Comparison of ENCODE assay signal across 11 mouse cellular contexts in the genomic region with DNA sequence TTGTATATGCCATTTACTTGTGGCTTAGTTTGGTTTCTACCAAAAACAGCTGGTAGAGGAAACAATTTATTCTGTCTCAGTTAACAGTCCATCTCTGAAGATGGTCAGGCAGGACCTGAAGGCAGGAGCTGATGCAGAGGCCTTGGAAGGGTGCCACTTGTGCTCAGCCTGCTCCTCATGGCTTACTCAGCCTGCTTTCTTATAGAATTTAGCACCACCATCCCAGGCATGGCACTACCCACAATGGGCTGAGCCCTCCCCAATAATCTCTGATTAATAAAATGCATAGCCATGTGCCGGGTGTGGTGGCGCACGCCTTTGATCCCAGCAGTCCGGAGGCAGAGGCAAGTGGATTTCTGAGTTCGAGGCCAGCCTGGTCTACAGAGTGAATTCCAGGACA. TPM values are rescaled to one million over a fixed set of nuclear protein-coding genes. Genes with fewer than 3 reads are reported as not detected.
DNase-seq lines count a peak whose midpoint lies in the region; ATAC-seq lines count a peak whose summit lies in the region.
"Had no signal": no experiment of that assay in that cellular context is flagged by ENCODE, and none has a peak within 500 bp of the region (broad histone marks: within the 10 kb centered on the region; RNA-seq: fewer than 3 reads in every experiment).

No protein-coding gene starts in this region.

- H3K9ac ChIP-seq in embryonic facial prominence, embryonic 12.5 days = no peak overlapping the region

- peaks cover 40% of the 10 kb centered on the region for H3K4me1 ChIP-seq in embryonic facial prominence, embryonic 12.5 days

- no peak for ATAC-seq in embryonic facial prominence, embryonic 12.5 days (ENCODE audit: insufficient number of reproducible peaks, insufficient read depth, low FRiP score, low TSS enrichment)
- ATAC-seq in megakaryocyte, adult 5-6 weeks (ENCODE audit: poor library complexity, severe bottlenecking) = no peak
- ATAC-seq: inflammation-experienced regulatory T-cells, adult 6 months had no signal

- peak; percentile 86 for DNase-seq in heart, adult 11 months
- DNase-seq in heart, postnatal 36 days = no peak
- DNase-seq in layer of hippocampus, postnatal 10 days (ENCODE audit: low spot score in 2 of 2) = peak; percentile 11 to 16
- DNase-seq in layer of hippocampus, postnatal 14 days (ENCODE audit: low spot score in 2 of 2) = no peak
- DNase-seq in cerebellum, adult 8-10 months = peak; percentile 35
- no peak for DNase-seq in c-Kit-positive CD71-positive TER-119-positive erythroid progenitor cells, embryonic 14.5 days (ENCODE audit: low spot score)
- DNase-seq: kidney, postnatal 10 days; lung, adult 2 months had no signal

- peaks cover 11% of the 10 kb centered on the region for H3K36me3 ChIP-seq in embryonic facial prominence, embryonic 12.5 days

- intact Hi-C loops in heart, postnatal 36 days (cut with DNase I) = no loop called here

- H3K4me2 ChIP-seq in embryonic facial prominence, embryonic 12.5 days (replicated peaks) = peak overlapping the region; percentile 79; the same call in 1 of the 2 replicates

- H3K9me3 ChIP-seq in embryonic facial prominence, embryonic 12.5 days = no peaks in the 10 kb centered on the region

- no peaks in the 10 kb centered on the region for H3K27me3 ChIP-seq in embryonic facial prominence, embryonic 12.5 days

- H3K4me3 ChIP-seq in embryonic facial prominence, embryonic 12.5 days = no peak overlapping the region

- H3K27ac ChIP-seq in embryonic facial prominence, embryonic 12.5 days = no peak overlapping the region

- WGBS in embryonic facial prominence, embryonic 12.5 days = 92% methylated on average over 5 of the region's 5 CpGs

RNA-seq across cellular contexts. Expression of gene Mrpl34, which starts 1.4 kb away (rescaled TPM):
- total RNA-seq in heart, postnatal 36 days (2021) = 100 to 1,000 TPM; 117 to 129 TPM
- total RNA-seq in layer of hippocampus, postnatal 10 days (2021) = 10 to 100 TPM; 59.5 to 69.2 TPM
- 10 to 100 TPM; 52.6 to 62.7 TPM for total RNA-seq in layer of hippocampus, postnatal 14 days (2021)
- polyA plus RNA-seq in embryonic facial prominence, embryonic 12.5 days (2016; fragmentation: Nextera tagmentation; extraction: Ambion mirVana) = 169 TPM in 2 replicates
- total RNA-seq in megakaryocyte, adult 5-6 weeks (2015) = 31.6 and 40.1 TPM in 2 replicates
- 33.5 and 36.1 TPM in 2 replicates for total RNA-seq in megakaryocyte, adult 5-6 weeks (2017)

RNA-seq across cellular contexts. Expression of gene Abhd8, which starts 2.7 kb away (rescaled TPM):
- 10 to 100 TPM; 26.2 to 29.9 TPM for total RNA-seq in heart, postnatal 36 days (2021)
- 100 to 1,000 TPM; 145 to 159 TPM for total RNA-seq in layer of hippocampus, postnatal 10 days (2021)
- total RNA-seq in layer of hippocampus, postnatal 14 days (2021) = 100 to 1,000 TPM; 179 to 181 TPM
- 89.4 and 92.7 TPM in 2 replicates for polyA plus RNA-seq in embryonic facial prominence, embryonic 12.5 days (2016; fragmentation: Nextera tagmentation; extraction: Ambion mirVana)
- 2.4 and 3.1 TPM in 2 replicates for total RNA-seq in megakaryocyte, adult 5-6 weeks (2015)
- total RNA-seq in megakaryocyte, adult 5-6 weeks (2017) = 5.8 and 7.4 TPM in 2 replicates

RNA-seq across cellular contexts. Expression of gene Dda1, which starts 2.8 kb away (rescaled TPM):
- 10 to 100 TPM; 32.1 to 32.3 TPM for total RNA-seq in heart, postnatal 36 days (2021)
- total RNA-seq in layer of hippocampus, postnatal 10 days (2021) = 100 to 1,000 TPM; 128 to 130 TPM
- 100 to 1,000 TPM; 104 to 110 TPM for total RNA-seq in layer of hippocampus, postnatal 14 days (2021)
- 108 and 117 TPM in 2 replicates for polyA plus RNA-seq in embryonic facial prominence, embryonic 12.5 days (2016; fragmentation: Nextera tagmentation; extraction: Ambion mirVana)
- 39.1 and 44.0 TPM in 2 replicates for total RNA-seq in megakaryocyte, adult 5-6 weeks (2015)
- total RNA-seq in megakaryocyte, adult 5-6 weeks (2017) = 14.2 and 26.3 TPM in 2 replicates

RNA-seq across cellular contexts. Expression of gene Ano8, which starts 19.6 kb away (rescaled TPM):
- total RNA-seq in heart, postnatal 36 days (2021) = 10 to 100 TPM; 18.1 to 18.6 TPM
- 10 to 100 TPM; 64.3 to 71.5 TPM for total RNA-seq in layer of hippocampus, postnatal 10 days (2021)
- total RNA-seq in layer of hippocampus, postnatal 14 days (2021) = 10 to 100 TPM; 60.1 to 62.4 TPM
- 9.6 and 10.7 TPM in 2 replicates for polyA plus RNA-seq in embryonic facial prominence, embryonic 12.5 days (2016; fragmentation: Nextera tagmentation; extraction: Ambion mirVana)
- 0.47 and 1.5 TPM in 2 replicates for total RNA-seq in megakaryocyte, adult 5-6 weeks (2015)
- total RNA-seq in megakaryocyte, adult 5-6 weeks (2017) = 3.0 and 4.2 TPM in 2 replicates

RNA-seq across cellular contexts. Expression of gene Gtpbp3, which starts 21.7 kb away (rescaled TPM):
- 10 to 100 TPM; 15.8 to 20.2 TPM for total RNA-seq in heart, postnatal 36 days (2021)
- total RNA-seq in layer of hippocampus, postnatal 10 days (2021) = 10 to 100 TPM; 26.4 to 29.4 TPM
- 10 to 100 TPM; 30.6 to 33.3 TPM for total RNA-seq in layer of hippocampus, postnatal 14 days (2021)
- 23.0 and 25.0 TPM in 2 replicates for polyA plus RNA-seq in embryonic facial prominence, embryonic 12.5 days (2016; fragmentation: Nextera tagmentation; extraction: Ambion mirVana)
- total RNA-seq in megakaryocyte, adult 5-6 weeks (2015) = 3.4 and 3.7 TPM in 2 replicates
- total RNA-seq in megakaryocyte, adult 5-6 weeks (2017) = 12.1 and 14.2 TPM in 2 replicates

Comparison
In these comparisons a context has a peak if more than half of its experiments do, and no peak if none do; other contexts are left out.
1. DNase-seq: peak in heart, adult 11 months (single experiment), layer of hippocampus, postnatal 10 days (2 of 2) and cerebellum, adult 8-10 months (single experiment); none in heart, postnatal 36 days (0 of 2), layer of hippocampus, postnatal 14 days (0 of 2) and c-Kit-positive CD71-positive TER-119-positive erythroid progenitor cells, embryonic 14.5 days (single experiment).
2. RNA of gene Abhd8, which starts 2.7 kb away (total RNA-seq): 179 to 181 TPM in layer of hippocampus, postnatal 14 days and 145 to 159 TPM in layer of hippocampus, postnatal 10 days; 26.2 to 29.9 TPM in heart, postnatal 36 days and 2.4 to 7.4 TPM in megakaryocyte, adult 5-6 weeks; every median in the first group is over 4 times any median in the second.